Comparison of ENCODE assay signal across 11 mouse cellular contexts in the genomic region with DNA sequence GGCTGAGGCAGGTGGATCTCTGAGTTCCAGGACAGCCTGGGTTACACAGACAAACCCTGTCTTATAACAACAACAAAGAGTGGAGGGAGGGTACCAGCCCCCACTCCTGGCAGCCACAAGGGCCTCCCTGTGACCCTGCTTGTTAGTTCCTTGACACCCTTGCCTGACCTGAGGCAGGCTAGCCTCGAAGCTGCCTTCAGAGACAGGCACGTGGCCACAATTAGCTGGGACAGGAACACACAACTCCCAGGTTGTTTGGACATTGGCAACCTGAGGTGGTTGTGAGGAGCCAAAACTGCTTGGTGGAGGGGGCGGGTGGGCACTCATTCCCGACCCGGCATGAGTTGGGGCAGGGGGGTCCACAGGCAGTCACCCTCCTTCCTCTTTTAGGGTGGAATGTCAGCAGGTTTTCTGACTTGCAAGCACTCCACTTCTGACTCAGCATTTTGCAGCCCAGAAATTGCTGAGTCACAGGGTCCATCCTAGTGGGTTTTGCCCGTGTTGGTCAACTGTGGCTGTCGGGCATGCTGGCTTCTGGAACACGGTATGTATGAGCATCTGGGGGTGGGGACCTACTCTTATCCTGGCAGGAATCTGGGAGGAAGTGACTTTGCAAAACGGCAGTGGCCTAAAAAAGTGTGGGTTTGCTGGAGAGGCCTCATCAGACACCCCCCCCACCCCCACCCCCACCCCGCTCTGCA. TPM values are rescaled to one million over a fixed set of nuclear protein-coding genes. Genes with fewer than 3 reads are reported as not detected.
DNase-seq lines count a peak whose midpoint lies in the region; ATAC-seq and TF ChIP-seq lines count a peak whose summit lies in the region.
"Had no signal": no experiment of that assay in that cellular context is flagged by ENCODE, and none has a peak within 500 bp of the region (broad histone marks: within the 10 kb centered on the region; RNA-seq: fewer than 3 reads in every experiment).

No protein-coding gene starts in this region.

- TF ChIP-seq CTCF in lung, adult 2 months (IDR thresholded peaks at IDR 0.05; ENCODE audit: insufficient read depth, low read length): no peak

- ATAC-seq in forebrain, embryonic 12.5 days (ENCODE audit: low FRiP score): no peak
- ATAC-seq: Patski had no signal

- no peak overlapping the region for H3K9ac ChIP-seq in forebrain, embryonic 12.5 days
- H3K9ac ChIP-seq: hindbrain, embryonic 15.5 days; neural tube, embryonic 12.5 days had no signal

- no peaks in the 10 kb centered on the region for H3K9me3 ChIP-seq in erythroblast, embryonic 14.5 days (ENCODE audit: control insufficient read depth, low read length)
- no peaks in the 10 kb centered on the region for H3K9me3 ChIP-seq in forebrain, embryonic 12.5 days
- H3K9me3 ChIP-seq: hindbrain, embryonic 15.5 days; neural tube, embryonic 12.5 days had no signal

- peak; percentile 42 for DNase-seq in adrenal gland, adult 8-10 months
- no peak for DNase-seq in adrenal gland, postnatal 4 days (ENCODE audit: low spot score in 2 of 2)
- DNase-seq in lung, adult 2 months: peak; percentile 41
- DNase-seq in lung, postnatal 14 days: no peak
- no peak for DNase-seq in left cerebral cortex, postnatal 4 days

- H3K79me2 ChIP-seq in myocyte (ENCODE audit: control insufficient read depth, insufficient read depth): no peaks in the 10 kb centered on the region

- TF ChIP-seq POLR2A in lung, adult 2 months (IDR thresholded peaks at IDR 0.05; ENCODE audit: borderline replicate concordance, extremely low read depth, low read depth, low read length): no peak
- TF ChIP-seq POLR2A in myocyte (IDR thresholded peaks at IDR 0.05; ENCODE audit: insufficient read length, low read depth): no peak

- peaks cover 20% of the 10 kb centered on the region for H3K27me3 ChIP-seq in erythroblast, embryonic 14.5 days (ENCODE audit: control insufficient read depth)
- H3K27me3 ChIP-seq in myocyte (ENCODE audit: control insufficient read depth, insufficient read depth, insufficient read length): no peaks in the 10 kb centered on the region
- peaks cover 18% of the 10 kb centered on the region for H3K27me3 ChIP-seq in forebrain, embryonic 12.5 days
- H3K27me3 ChIP-seq: Patski had no signal

- no peak overlapping the region for H3K4me3 ChIP-seq in lung, adult 2 months (replicated peaks; ENCODE audit: extremely low read depth, low read depth, low read length)
- H3K4me3 ChIP-seq in erythroblast, embryonic 14.5 days (replicated peaks): peak overlapping the region; percentile 99
- peak overlapping the region; percentile 2 for H3K4me3 ChIP-seq in myocyte
- no peak overlapping the region for H3K4me3 ChIP-seq in forebrain, embryonic 12.5 days (replicated peaks)
- H3K4me3 ChIP-seq: hindbrain, embryonic 15.5 days; neural tube, embryonic 12.5 days had no signal

- 29% methylated on average over 10 of the region's 10 CpGs for WGBS in lung, adult 2 months
- WGBS in forebrain, embryonic 12.5 days: 82% methylated on average over 10 of the region's 10 CpGs

- no peak overlapping the region for H3ac ChIP-seq in myocyte (ENCODE audit: control insufficient read depth, insufficient read length)

- H3K27ac ChIP-seq in forebrain, embryonic 12.5 days: no peak overlapping the region
- H3K27ac ChIP-seq: hindbrain, embryonic 15.5 days; neural tube, embryonic 12.5 days had no signal

- H3K4me2 ChIP-seq in myocyte (ENCODE audit: low read depth): peak overlapping the region; percentile 85
- H3K4me2 ChIP-seq in forebrain, embryonic 12.5 days: no peak overlapping the region
- H3K4me2 ChIP-seq: neural tube, embryonic 12.5 days had no signal

- H3K36me3 ChIP-seq in erythroblast, embryonic 14.5 days (ENCODE audit: control insufficient read depth): peaks cover 53% of the 10 kb centered on the region
- H3K36me3 ChIP-seq in myocyte (ENCODE audit: control insufficient read depth, insufficient read depth): no peaks in the 10 kb centered on the region
- 0 out of 2 replicates have a peak, but pooled peaks cover 5% of the 10 kb centered on the region for H3K36me3 ChIP-seq in forebrain, embryonic 12.5 days (replicated peaks)
- H3K36me3 ChIP-seq: hindbrain, embryonic 15.5 days had no signal

- intact Hi-C loops in left cerebral cortex, postnatal 4 days (cut with DNase I): no loop called here

- H3K4me1 ChIP-seq in lung, adult 2 months (ENCODE audit: control insufficient read depth, insufficient read depth, low read length): peaks cover 52% of the 10 kb centered on the region
- H3K4me1 ChIP-seq in erythroblast, embryonic 14.5 days (ENCODE audit: control insufficient read depth): peaks cover 81% of the 10 kb centered on the region
- peaks cover 34% of the 10 kb centered on the region for H3K4me1 ChIP-seq in forebrain, embryonic 12.5 days

TF ChIP-seq in myocyte, 11 proteins besides CTCF, POLR2A, EP300 and RAD21:
- TF ChIP-seq E2F4 (IDR thresholded peaks at IDR 0.05; ENCODE audit: insufficient read depth): no peak
- TF ChIP-seq TCF12 (IDR thresholded peaks at IDR 0.05; ENCODE audit: insufficient read depth, poor library complexity, severe bottlenecking): no peak
- TF ChIP-seq SRF (IDR thresholded peaks at IDR 0.05; ENCODE audit: control insufficient read depth, insufficient read length, low read depth): no peak
- no peak for TF ChIP-seq MAX (IDR thresholded peaks at IDR 0.05; ENCODE audit: low read depth)
- TF ChIP-seq CEBPB (IDR thresholded peaks at IDR 0.05; ENCODE audit: insufficient read depth, poor library complexity, severe bottlenecking): no peak

RNA-seq across cellular contexts. Expression of a gene that starts 8.2 kb away (rescaled TPM):
- total RNA-seq in adrenal gland, adult 8-10 months (2022): 100 to 1,000 TPM; 120 to 216 (median 160) TPM
- 10 to 100 TPM; 83.0 to 91.7 TPM for total RNA-seq in adrenal gland, postnatal 4 days (2021)
- polyA plus RNA-seq in lung, adult 2 months (2012; rRNA removed): 158 and 174 TPM in 2 replicates
- 32.7 and 39.5 TPM in 2 replicates for polyA plus RNA-seq in erythroblast, embryonic 14.5 days (2012)
- 52.7 TPM for polyA plus RNA-seq in myocyte (2012; fragmentation: generic; extraction: Trizol)
- total RNA-seq in left cerebral cortex, postnatal 4 days (2021): 10 to 100 TPM; 81.8 to 84.6 TPM
- polyA plus RNA-seq in forebrain, embryonic 12.5 days (2016; fragmentation: Nextera tagmentation; extraction: Ambion mirVana): 36.6 and 38.1 TPM in 2 replicates

RNA-seq across cellular contexts. Expression of a gene that starts 18.8 kb away (rescaled TPM):
- 10 to 100 TPM; 12.2 to 39.5 (median 25.7) TPM for total RNA-seq in adrenal gland, adult 8-10 months (2022)
- total RNA-seq in adrenal gland, postnatal 4 days (2021): 10 to 100 TPM; 19.2 to 27.9 TPM
- polyA plus RNA-seq in lung, adult 2 months (2012; rRNA removed): 94.2 and 133 TPM in 2 replicates
- polyA plus RNA-seq in erythroblast, embryonic 14.5 days (2012): 0.04 TPM in 1 of 2 replicates, not detected in the other
- 1.2 TPM for polyA plus RNA-seq in myocyte (2012; fragmentation: generic; extraction: Trizol)
- 10 to 100 TPM; 21.2 to 24.2 TPM for total RNA-seq in left cerebral cortex, postnatal 4 days (2021)
- 6.2 and 6.3 TPM in 2 replicates for polyA plus RNA-seq in forebrain, embryonic 12.5 days (2016; fragmentation: Nextera tagmentation; extraction: Ambion mirVana)

RNA-seq across cellular contexts. Expression of a gene that starts 55.4 kb away (rescaled TPM):
- 1 to 10 TPM in 1 of 4 experiments, under 1 TPM in 3; 0.35 to 1.2 (median 0.75) TPM for total RNA-seq in adrenal gland, adult 8-10 months (2022)
- 1 to 10 TPM in 1 of 2 experiments, under 1 TPM in 1; 0.95 to 1.1 TPM for total RNA-seq in adrenal gland, postnatal 4 days (2021)
- polyA plus RNA-seq in lung, adult 2 months (2012; rRNA removed): 4.0 and 18.9 TPM in 2 replicates
- not detected in 2 replicates for polyA plus RNA-seq in erythroblast, embryonic 14.5 days (2012)
- 0.01 TPM for polyA plus RNA-seq in myocyte (2012; fragmentation: generic; extraction: Trizol)
- under 1 TPM; 0.16 to 0.18 TPM for total RNA-seq in left cerebral cortex, postnatal 4 days (2021)
- 0.10 and 0.33 TPM in 2 replicates for polyA plus RNA-seq in forebrain, embryonic 12.5 days (2016; fragmentation: Nextera tagmentation; extraction: Ambion mirVana)

RNA-seq across cellular contexts. Expression of a gene that starts 57.7 kb away (rescaled TPM):
- total RNA-seq in adrenal gland, adult 8-10 months (2022): 100 to 1,000 TPM in 2 of 4 experiments, 10 to 100 TPM in 2; 86.1 to 106 (median 96.2) TPM
- 100 to 1,000 TPM; 116 to 120 TPM for total RNA-seq in adrenal gland, postnatal 4 days (2021)
- 254 and 294 TPM in 2 replicates for polyA plus RNA-seq in lung, adult 2 months (2012; rRNA removed)
- polyA plus RNA-seq in erythroblast, embryonic 14.5 days (2012): 0.45 and 0.62 TPM in 2 replicates
- polyA plus RNA-seq in myocyte (2012; fragmentation: generic; extraction: Trizol): 17.4 TPM
- total RNA-seq in left cerebral cortex, postnatal 4 days (2021): 10 to 100 TPM; 41.0 to 41.3 TPM
- polyA plus RNA-seq in forebrain, embryonic 12.5 days (2016; fragmentation: Nextera tagmentation; extraction: Ambion mirVana): 23.7 and 24.1 TPM in 2 replicates

Comparison
In these comparisons a context has a peak if more than half of its experiments do, and no peak if none do; other contexts are left out.
1. DNase-seq: peak in adrenal gland, adult 8-10 months (single experiment) and lung, adult 2 months (single experiment); none in adrenal gland, postnatal 4 days (0 of 2), lung, postnatal 14 days (single experiment) and left cerebral cortex, postnatal 4 days (single experiment).
2. H3K4me3 ChIP-seq: peak in erythroblast, embryonic 14.5 days (single experiment) and myocyte (single experiment); none in lung, adult 2 months (single experiment) and forebrain, embryonic 12.5 days (single experiment).
3. RNA of a gene that starts 18.8 kb away (polyA plus RNA-seq): 94.2 to 133 TPM in lung, adult 2 months; 6.2 to 6.3 TPM in forebrain, embryonic 12.5 days, 1.2 TPM in myocyte (single experiment) and 0.04 TPM in erythroblast, embryonic 14.5 days; every median in the first group is over 10 times any median in the second.